Mouse (Mus musculus) adrenal gland, adult 2 months (tissue): ENCODE data around the gene Hist1h4d. TPM values are rescaled to one million over a fixed set of nuclear protein-coding genes. Genes with fewer than 3 reads are reported as not detected.
A peak's percentile ranks its signal among the peaks of the same experiment; 100 is the strongest.

Experiments used
- DNase-seq: peaks from one replicate; pipeline ENCODE4 v3.0.0; 2021
- polyA plus RNA-seq: library from polyadenylated mRNA; depleted of rRNA; stranded (reverse); fragments of >200 nt; gene quantifications from 2 replicates; pipeline ENCODE4 v1.2.3, GENCODE M21; 2012
- total RNA-seq, 2 experiments: library from RNA; stranded (reverse); gene quantifications; 2 replicates each; pipeline ENCODE4 v1.2.3; 2021

The Hist1h4d gene
- total and polyA plus RNA-seq, 3 experiments, result 2.6 to 129 (median 118) TPM

DNA sequence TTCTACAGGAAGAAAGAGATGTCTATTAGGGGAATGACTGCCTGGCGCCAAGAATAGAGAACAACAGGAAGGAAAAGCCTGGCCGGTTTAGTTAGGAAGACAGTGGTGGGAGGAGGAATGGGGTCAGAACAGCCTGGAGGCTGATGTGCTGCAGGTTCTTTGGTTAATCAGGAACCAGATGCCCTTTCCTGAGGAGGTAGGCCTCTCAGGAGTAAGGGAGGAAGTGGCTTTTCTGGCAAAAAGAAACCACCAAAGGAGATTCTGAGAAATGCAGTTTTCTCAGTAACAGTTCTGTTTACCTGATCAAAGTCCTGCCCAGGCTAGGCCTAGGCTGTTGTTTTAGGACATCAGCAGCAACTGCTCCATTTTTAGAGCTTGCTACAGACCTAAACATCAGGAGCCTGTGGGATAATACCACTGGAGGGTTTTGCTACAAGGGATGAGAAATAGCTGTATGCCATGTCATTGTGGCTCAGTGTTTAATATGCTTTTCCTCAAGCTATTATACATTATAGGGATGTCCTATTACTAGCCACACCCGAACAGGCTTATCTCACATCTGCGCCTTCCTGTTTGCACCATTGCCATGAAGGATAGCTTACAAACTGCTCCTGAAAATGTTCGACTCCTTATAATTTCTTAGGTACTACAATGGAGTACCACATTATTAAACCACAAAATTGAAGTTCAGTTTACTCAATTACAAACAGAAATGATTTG lies 11.8 kb downstream of the Hist1h4d start:
- no peak for DNase-seq

GRCm38 (mm10) chr13:23595185-23595584 lies 13.8 kb downstream of the Hist1h4d start:
- DNase-seq, result no peak

DNA sequence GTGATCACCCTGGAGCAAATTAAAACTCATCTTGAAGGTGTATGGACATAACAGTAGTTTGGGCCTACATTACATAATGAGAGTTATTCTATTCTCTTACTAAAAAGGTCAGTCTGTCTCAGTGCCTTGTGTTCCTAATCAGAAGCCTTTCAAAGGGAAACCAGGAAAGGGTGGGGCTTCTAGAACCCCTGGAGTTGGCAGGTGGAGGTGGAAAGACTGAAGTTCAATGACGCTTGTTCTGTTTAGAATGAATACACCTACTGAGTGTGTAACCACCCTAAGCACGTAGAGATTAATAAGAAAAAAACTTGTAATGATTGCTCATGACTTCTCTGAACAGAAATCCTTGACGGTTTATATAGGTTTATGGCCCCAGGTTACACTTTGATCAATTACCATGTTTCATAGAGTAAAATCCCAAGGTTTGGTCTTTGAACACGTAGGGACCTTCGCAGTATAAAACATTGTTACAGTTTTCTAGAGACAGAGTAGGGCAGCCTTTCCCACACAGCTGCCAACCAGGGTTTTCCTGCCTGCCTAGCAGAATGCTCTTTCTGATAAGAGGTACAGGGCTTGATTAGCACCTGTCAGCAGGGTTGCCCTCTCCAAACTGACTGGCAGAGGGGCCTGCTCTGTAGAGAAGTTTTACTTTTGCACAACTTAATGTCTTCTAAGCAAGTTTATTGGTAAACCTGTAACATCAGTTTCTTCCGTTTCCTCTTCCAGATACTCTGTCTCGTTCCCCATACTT lies 14.4 kb downstream of the Hist1h4d start:
- no peak for DNase-seq

GRCm38 (mm10) chr13:23597957-23598356 lies 16.6 kb downstream of the Hist1h4d start:
- peak; percentile 77 for DNase-seq

- no peak for DNase-seq
These were observed 21.8 kb downstream of the Hist1h4d start for GRCm38 (mm10) chr13:23603182-23603699.

DNA sequence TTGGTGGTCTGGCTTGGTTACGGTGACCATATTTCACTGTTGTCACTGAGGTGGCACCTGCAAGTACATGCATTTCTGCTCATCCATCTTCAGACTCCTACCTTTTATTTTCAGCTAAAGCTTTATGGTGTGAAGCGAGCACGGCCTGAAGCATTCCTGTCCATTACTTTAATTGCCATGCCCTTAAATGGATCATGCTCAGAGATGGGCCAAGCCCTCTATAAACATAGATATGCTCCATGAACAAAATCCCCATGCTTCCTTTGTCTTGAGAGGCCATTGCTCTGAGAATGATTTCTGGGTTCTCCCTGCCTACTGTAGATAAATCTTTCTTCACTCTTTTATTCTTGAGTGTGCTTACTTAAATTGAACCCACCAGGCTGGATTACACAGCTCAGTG lies 23.1 kb downstream of the Hist1h4d start:
- no peak for DNase-seq

DNA sequence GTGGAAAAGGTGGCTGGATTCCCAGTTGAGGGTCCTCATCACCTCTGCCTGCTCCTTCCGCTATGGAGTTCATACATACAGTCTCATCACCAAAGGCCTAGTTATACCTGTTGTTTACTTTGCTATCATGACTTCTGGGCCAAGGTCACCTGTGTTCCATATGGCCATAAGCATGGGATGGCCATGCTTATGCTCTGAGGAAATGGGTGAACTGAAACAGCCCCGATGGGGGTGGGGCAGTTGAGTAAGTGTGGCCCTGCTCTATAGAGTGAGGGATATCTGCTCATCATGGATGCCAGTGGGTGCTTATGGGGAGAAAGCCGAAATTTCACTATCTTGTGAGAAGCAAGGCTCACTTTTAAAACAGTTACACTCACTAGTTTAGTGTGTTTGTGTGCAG lies 23.7 kb downstream of the Hist1h4d start:
- no peak for DNase-seq

GRCm38 (mm10) chr13:23609209-23609608 lies 27.8 kb downstream of the Hist1h4d start:
- no peak for DNase-seq

GRCm38 (mm10) chr13:23609844-23610243 lies 28.4 kb downstream of the Hist1h4d start:
- DNase-seq, result no peak

GRCm38 (mm10) chr13:23610393-23610792 lies 29.0 kb downstream of the Hist1h4d start:
- DNase-seq, result no peak

- DNase-seq, result no peak
These were observed 30.2 kb downstream of the Hist1h4d start for GRCm38 (mm10) chr13:23611638-23612037.

GRCm38 (mm10) chr13:23620056-23620732 lies 38.8 kb downstream of the Hist1h4d start:
- DNase-seq, result no peak

DNA sequence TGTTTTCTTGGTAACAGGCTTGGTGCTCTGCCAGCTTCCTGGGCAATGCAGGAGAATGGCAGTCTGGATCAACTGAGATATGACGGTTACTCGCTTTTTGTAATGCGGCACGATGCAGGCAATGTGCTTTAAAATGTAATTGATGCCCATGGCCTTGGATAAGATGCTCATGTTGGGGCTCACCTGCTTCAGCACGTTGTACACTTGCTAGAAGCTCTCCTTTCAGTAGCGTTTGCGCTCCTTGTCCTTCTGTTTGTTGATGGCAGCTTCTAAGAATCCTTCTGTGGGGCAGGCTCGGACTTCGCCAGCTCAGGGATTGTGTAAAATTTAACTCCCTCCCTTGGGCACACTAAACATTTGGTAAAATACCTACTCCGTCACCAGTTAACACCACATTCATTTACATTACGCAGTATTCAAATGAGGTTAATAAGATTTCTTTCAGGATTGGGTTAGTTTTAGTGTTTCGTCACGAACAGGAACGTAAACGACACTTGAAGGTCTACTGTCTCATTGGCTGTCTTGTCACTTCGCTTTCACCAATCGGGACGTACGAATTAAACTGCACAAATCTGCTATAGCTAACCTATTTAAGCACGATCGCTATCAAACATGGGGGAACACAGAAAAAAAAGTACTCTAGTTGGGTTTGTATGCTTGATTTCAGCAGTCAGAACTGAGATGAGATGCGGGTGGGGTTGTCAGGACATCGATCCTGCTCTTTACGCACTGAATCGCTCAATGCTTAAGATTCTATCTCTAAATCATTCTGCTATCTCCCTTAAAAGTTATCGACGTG lies 39.5 kb downstream of the Hist1h4d start, which contains the start of gene Hist1h2be:
Gene Hist1h2be (minus strand): TSS at position 392 of the 799 bp plus-strand sequence.
- DNase-seq, result peak; percentile 78

- DNase-seq, result peak; percentile 89
These were observed 40.3 kb downstream of the Hist1h4d start for GRCm38 (mm10) chr13:23621532-23622174.

DNA sequence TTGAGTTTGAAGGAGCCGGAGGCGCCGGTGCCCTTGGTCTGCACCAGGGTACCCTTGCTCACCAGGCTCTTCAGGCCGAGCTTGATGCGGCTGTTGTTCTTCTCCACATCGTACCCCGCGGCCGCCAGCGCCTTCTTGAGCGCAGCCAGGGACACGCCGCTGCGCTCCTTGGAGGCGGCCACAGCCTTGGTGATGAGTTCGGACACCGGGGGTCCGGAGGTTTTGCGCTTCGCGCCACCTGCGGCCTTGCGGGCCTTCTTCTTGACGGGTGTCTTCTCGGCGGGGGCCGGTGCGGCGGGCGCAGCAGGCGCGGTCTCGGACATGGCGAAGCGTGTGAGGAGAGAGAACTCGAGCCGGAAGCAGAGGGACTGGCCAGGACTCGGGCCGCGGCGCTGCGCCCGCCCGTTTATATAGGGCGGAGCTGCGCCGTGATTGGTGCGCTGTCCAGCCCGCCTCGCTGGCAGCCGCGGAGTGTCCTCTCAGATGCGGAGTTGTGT lies 40.8 kb downstream of the Hist1h4d start, which contains the start of gene Hist1h1e:
Gene Hist1h1e (minus strand): TSS at position 384 of the 497 bp plus-strand sequence.
- DNase-seq, result peak; percentile 96

GRCm38 (mm10) chr13:23622861-23623450 lies 41.6 kb downstream of the Hist1h4d start:
- no peak for DNase-seq

GRCm38 (mm10) chr13:23630653-23631052 lies 49.3 kb downstream of the Hist1h4d start:
- no peak for DNase-seq
